Mouse (Mus musculus) MEL (cell line): Measurements from ENCODE around the gene Hepacam2. TPM values are rescaled to one million over a fixed set of nuclear protein-coding genes. Genes with fewer than 3 reads are reported as not detected.
A peak's percentile ranks its signal among the peaks of the same experiment; 100 is the strongest.
"Not testable (repeated sequence)": the region's sequence is repeated elsewhere in the genome, so short reads cannot be mapped to it uniquely, and the experiment has no call there.

Source experiments
- DNase-seq: peaks from one replicate; pipeline ENCODE4 v3.0.0; 2011; ENCODE audit warnings: low read depth, low spot score
- H3K27ac ChIP-seq: 2 replicates; pipeline ENCODE4 v1.5.1; 2012; ENCODE audit warnings: low read depth, mild to moderate bottlenecking, control low read depth, low read length, moderate library complexity; ENCODE audit not compliant: control insufficient read depth
- H3K27me3 ChIP-seq, 2 experiments: fragments of 150-350 bp in 1 of 2; sonication (generic) in 1 of 2; 2 replicates each; pipeline ENCODE4 v1.6.1; 2012; ENCODE audit warnings: low read length in 2 of 2, mild to moderate bottlenecking in 2 of 2, improper control_type of control experiment in 1 of 2, moderate library complexity in 1 of 2; ENCODE audit not compliant: insufficient read depth in 2 of 2, control insufficient read depth in 1 of 2
- H3K36me3 ChIP-seq, 2 experiments: 2 replicates each; pipeline ENCODE4 v1.6.1; 2012 to 2014; ENCODE audit warnings: low read length in 2 of 2, improper control_type of control experiment in 1 of 2, inconsistent platforms in 1 of 2, mild to moderate bottlenecking in 1 of 2; ENCODE audit not compliant: insufficient read depth in 2 of 2, control insufficient read depth in 1 of 2
- H3K4me1 ChIP-seq, 2 experiments: fragments of 150-350 bp in 1 of 2; sonication (generic) in 1 of 2; 2 replicates each; pipeline ENCODE4 v1.6.1; 2012; ENCODE audit warnings: low read length in 2 of 2, improper control_type of control experiment in 1 of 2, mild to moderate bottlenecking in 1 of 2; ENCODE audit not compliant: insufficient read depth in 2 of 2, control insufficient read depth in 1 of 2
- H3K4me3 ChIP-seq, 2 experiments: fragments of 150-350 bp in 1 of 2; sonication (generic) in 1 of 2; 2 replicates each; pipeline ENCODE4 v1.5.1; 2012; ENCODE audit warnings: low read depth in 2 of 2, low read length in 2 of 2, mild to moderate bottlenecking in 2 of 2, moderate library complexity in 2 of 2, control low read depth in 1 of 2, improper control_type of control experiment in 1 of 2; ENCODE audit not compliant: control insufficient read depth in 1 of 2, insufficient read depth in 1 of 2
- H3K79me2 ChIP-seq: 2 replicates; pipeline ENCODE4 v1.6.1; 2012; ENCODE audit warnings: mild to moderate bottlenecking, low read length, moderate library complexity; ENCODE audit not compliant: control insufficient read depth, poor library complexity, insufficient read depth
- H3K9ac ChIP-seq: 2 replicates; pipeline ENCODE4 v1.6.1; 2012; ENCODE audit warnings: low read depth, mild to moderate bottlenecking, control low read depth, low read length, moderate library complexity; ENCODE audit not compliant: control insufficient read depth, poor library complexity, severe bottlenecking
- H3K9me3 ChIP-seq: fragments of 150-350 bp; sonication (generic); replicated peaks from 2 replicates; pipeline ENCODE4 v1.6.1; 2012; ENCODE audit warnings: mild to moderate bottlenecking, low read length, improper control_type of control experiment, moderate library complexity; ENCODE audit not compliant: insufficient read depth
- CTCF ChIP-seq, 3 experiments: IDR thresholded peaks in 2 of 3; conservative IDR thresholded peaks in 1 of 3; 2 replicates each; pipeline ENCODE4 v1.5.1; 2011 to 2012; ENCODE audit warnings: low read length in 3 of 3, low read depth in 2 of 3, mild to moderate bottlenecking in 2 of 3, improper control_type of control experiment in 1 of 3, inconsistent platforms in 1 of 3, mixed read lengths in 1 of 3, moderate library complexity in 1 of 3; ENCODE audit not compliant: control insufficient read depth in 1 of 3, insufficient read depth in 1 of 3, poor library complexity in 1 of 3, severe bottlenecking in 1 of 3
- E2F4 ChIP-seq: IDR thresholded peaks from 2 replicates; pipeline ENCODE4 v1.6.1; 2011; ENCODE audit warnings: low read depth, low read length, improper control_type of control experiment, borderline replicate concordance
- EP300 ChIP-seq, 2 experiments: IDR thresholded peaks; 2 replicates each; pipeline ENCODE4 v1.6.1; 2011; ENCODE audit warnings: improper control_type of control experiment in 2 of 2, low read length in 2 of 2, low read depth in 1 of 2, mild to moderate bottlenecking in 1 of 2
- HCFC1 ChIP-seq: IDR thresholded peaks from 2 replicates; pipeline ENCODE4 v1.6.1; 2012; ENCODE audit warnings: low read depth, mild to moderate bottlenecking, inconsistent platforms, low read length, improper control_type of control experiment, moderate library complexity
- JUND ChIP-seq: IDR thresholded peaks from 2 replicates; pipeline ENCODE4 v1.6.1; 2011; ENCODE audit warnings: low read depth, mild to moderate bottlenecking, improper control_type of control experiment, low read length
- MAX ChIP-seq: IDR thresholded peaks from 2 replicates; pipeline ENCODE4 v1.6.1; 2011; ENCODE audit warnings: low read length, improper control_type of control experiment
- MAZ ChIP-seq: IDR thresholded peaks from 2 replicates; pipeline ENCODE4 v1.6.1; 2012; ENCODE audit warnings: low read depth, mild to moderate bottlenecking, inconsistent platforms, low read length, improper control_type of control experiment
- MXI1 ChIP-seq: IDR thresholded peaks from 2 replicates; pipeline ENCODE4 v1.6.1; 2011; ENCODE audit warnings: mild to moderate bottlenecking, low read depth, low read length, improper control_type of control experiment
- MYB ChIP-seq: IDR thresholded peaks from 2 replicates; pipeline ENCODE4 v1.6.1; 2011; ENCODE audit warnings: mild to moderate bottlenecking, low read depth, low read length, improper control_type of control experiment
- MYC ChIP-seq: IDR thresholded peaks from 2 replicates; pipeline ENCODE4 v1.6.1; 2011; ENCODE audit warnings: low read depth, mild to moderate bottlenecking, low read length, improper control_type of control experiment, moderate library complexity
- NRF1 ChIP-seq: IDR thresholded peaks from 2 replicates; pipeline ENCODE4 v1.6.1; 2014; ENCODE audit warnings: low read depth, mild to moderate bottlenecking, inconsistent platforms, low read length, improper control_type of control experiment, moderate library complexity; ENCODE audit not compliant: poor library complexity, insufficient read depth, severe bottlenecking
- POLR2AphosphoS5 ChIP-seq: IDR thresholded peaks from 2 replicates; pipeline ENCODE4 v1.6.1; 2012; ENCODE audit warnings: low read depth, borderline replicate concordance, mild to moderate bottlenecking, inconsistent platforms, low read length, moderate library complexity, mixed read lengths
- RAD21 ChIP-seq: IDR thresholded peaks from 2 replicates; pipeline ENCODE4 v1.6.1; 2011; ENCODE audit warnings: mild to moderate bottlenecking, low read depth, low read length, improper control_type of control experiment
- RCOR1 ChIP-seq: IDR thresholded peaks from 2 replicates; pipeline ENCODE4 v1.6.1; 2012; ENCODE audit warnings: low read depth, mild to moderate bottlenecking, inconsistent platforms, low read length, improper control_type of control experiment
- SIN3A ChIP-seq: IDR thresholded peaks from 2 replicates; pipeline ENCODE4 v1.6.1; 2012; ENCODE audit warnings: low read length, improper control_type of control experiment, inconsistent platforms
- SMC3 ChIP-seq: IDR thresholded peaks from 2 replicates; pipeline ENCODE4 v1.6.1; 2011; ENCODE audit warnings: low read depth, low read length, improper control_type of control experiment
- TBP ChIP-seq: IDR thresholded peaks from 2 replicates; pipeline ENCODE4 v1.8.0; 2011; ENCODE audit warnings: low read depth, low read length, improper control_type of control experiment
- USF2 ChIP-seq, 2 experiments: IDR thresholded peaks; 2 replicates each; pipeline ENCODE4 v1.6.1; 2011 to 2012; ENCODE audit warnings: improper control_type of control experiment in 2 of 2, low read length in 2 of 2, borderline replicate concordance in 1 of 2, inconsistent platforms in 1 of 2, low read depth in 1 of 2, mild to moderate bottlenecking in 1 of 2; ENCODE audit not compliant: insufficient read depth in 1 of 2
- ZC3H11A ChIP-seq: IDR thresholded peaks from 2 replicates; pipeline ENCODE4 v1.6.1; 2012; ENCODE audit warnings: low read depth, mild to moderate bottlenecking, inconsistent platforms, low read length, improper control_type of control experiment
- polyA plus RNA-seq, 2 experiments: library from polyadenylated mRNA; stranded (reverse) in 1 of 2; unstranded in 1 of 2; fragments of >175 nt in 1 of 2; fragments of >200 nt in 1 of 2; gene quantifications; 2 replicates each; pipeline versions ENCODE4 v1.2.1 to v1.2.4; 2012; ENCODE audit warnings: low replicate concordance in 2 of 2, low read depth in 1 of 2; ENCODE audit not compliant: insufficient read length in 2 of 2, insufficient read depth in 1 of 2, missing spikeins in 1 of 2
- total RNA-seq: library from RNA; depleted of rRNA; stranded (reverse); fragments of 300-350 nt; gene quantifications from 2 replicates; pipeline ENCODE4 v1.2.3, GENCODE M21; 2012

Hepacam2 gene
- total and polyA plus RNA-seq, 3 experiments: 0.11 TPM; not detected in 2

DNA sequence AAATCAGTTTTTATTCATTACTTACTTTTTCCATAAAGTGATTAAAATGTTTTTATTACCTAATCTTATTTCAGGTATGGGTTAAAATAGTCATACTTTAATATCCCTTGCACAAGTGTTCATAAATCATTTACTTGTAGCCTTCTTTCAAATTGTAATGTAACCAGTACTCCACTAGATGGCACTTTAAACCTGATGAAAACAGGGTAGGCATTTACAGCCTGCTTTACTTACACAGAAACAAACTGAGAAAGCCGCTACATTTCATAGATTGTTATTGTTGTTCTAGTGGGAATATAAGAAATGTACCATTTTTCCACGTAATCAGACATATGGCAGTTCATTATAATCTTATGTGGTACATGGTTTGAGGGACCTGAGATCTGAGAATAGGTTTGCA is 11.7 kb upstream of the Hepacam2 start:
- Histone ChIP-seq H3K27ac (no peak overlapping the region), H3K4me3 (no peak overlapping the region), H3K27me3 (no peaks in the 10 kb centered on the region), H3K4me1 (no peaks in the 10 kb centered on the region), H3K9ac (no peak overlapping the region), H3K36me3 (peaks cover 0 to 3% of the 10 kb centered on the region in 2 experiments; a peak in 1 of 4 replicates), H3K79me2 (peaks cover 3% of the 10 kb centered on the region), H3K9me3 (no peaks in the 10 kb centered on the region)
- peak; percentile 71 for DNase-seq
- TF ChIP-seq HCFC1 (0 out of 2 replicates have a peak, but pooled peaks have one; percentile 17), RAD21 (peak; percentile 83), CTCF (IDR thresholded peaks at IDR 0.05 in 2 of 3, conservative IDR thresholded peaks at IDR 0.05 in 1 of 3; ENCODE audit: control insufficient read depth in 1 of 3, insufficient read depth in 1 of 3, low read depth in 2 of 3, low read length in 3 of 3, poor library complexity in 1 of 3, severe bottlenecking in 1 of 3) (peak in 2 of 3 experiments; percentile 38 to 76; a peak in 4 of 6 replicates), MYC (no peak), ZC3H11A (peak; percentile 54), SIN3A (no peak), SMC3 (peak; percentile 65), MXI1 (no peak), EP300 (IDR thresholded peaks at IDR 0.05; ENCODE audit: low read depth in 1 of 2, low read length in 2 of 2) (no peak), E2F4 (no peak)

- not testable (repeated sequence) for H3K9ac ChIP-seq, H3K79me2 ChIP-seq, H3K36me3 ChIP-seq, H3K9me3 ChIP-seq, H3K27ac ChIP-seq, H3K4me1 ChIP-seq, H3K4me3 ChIP-seq, H3K27me3 ChIP-seq, DNase-seq
These were observed 10.1 kb upstream of the Hepacam2 start for GRCm38 (mm10) chr6:3508151-3508550.

- no peaks in the 10 kb centered on the region for H3K4me1 ChIP-seq
These were observed 9.0 kb upstream of the Hepacam2 start for GRCm38 (mm10) chr6:3507078-3507477.

More at GRCm38 (mm10) chr6:3507078-3507477, 9.0 kb upstream of the Hepacam2 start:
- Histone ChIP-seq H3K36me3 (peaks cover 0 to 3% of the 10 kb centered on the region in 2 experiments; a peak in 2 of 4 replicates), H3K27ac (no peak overlapping the region), H3K4me3 (no peak overlapping the region), H3K27me3 (no peaks in the 10 kb centered on the region), H3K9ac (no peak overlapping the region), H3K9me3 (no peaks in the 10 kb centered on the region), H3K79me2 (peaks cover 6% of the 10 kb centered on the region)
- TF ChIP-seq USF2 (IDR thresholded peaks at IDR 0.05; ENCODE audit: borderline replicate concordance in 1 of 2, insufficient read depth in 1 of 2, low read depth in 1 of 2, low read length in 2 of 2): no peak
- no peak for TF ChIP-seq POLR2AphosphoS5
- TF ChIP-seq MAZ: no peak
- TF ChIP-seq MYB: no peak
- no peak for TF ChIP-seq MYC
- TF ChIP-seq RCOR1: no peak
- TF ChIP-seq CTCF (IDR thresholded peaks at IDR 0.05 in 2 of 3, conservative IDR thresholded peaks at IDR 0.05 in 1 of 3; ENCODE audit: control insufficient read depth in 1 of 3, insufficient read depth in 1 of 3, low read depth in 2 of 3, low read length in 3 of 3, poor library complexity in 1 of 3, severe bottlenecking in 1 of 3): no peak
- TF ChIP-seq NRF1: no peak
- no peak for TF ChIP-seq JUND
- no peak for TF ChIP-seq SMC3
- no peak for TF ChIP-seq TBP
- TF ChIP-seq MAX: no peak
- no peak for DNase-seq
